Mouse (Mus musculus): ENCODE results near the gene Plcd3. TPM values are rescaled to one million over a fixed set of nuclear protein-coding genes. Genes with fewer than 3 reads are reported as not detected.

Plcd3 gene
- total and polyA plus RNA-seq, 3 experiments, result 13.7 to 22.3 (median 14.0) TPM

DNA sequence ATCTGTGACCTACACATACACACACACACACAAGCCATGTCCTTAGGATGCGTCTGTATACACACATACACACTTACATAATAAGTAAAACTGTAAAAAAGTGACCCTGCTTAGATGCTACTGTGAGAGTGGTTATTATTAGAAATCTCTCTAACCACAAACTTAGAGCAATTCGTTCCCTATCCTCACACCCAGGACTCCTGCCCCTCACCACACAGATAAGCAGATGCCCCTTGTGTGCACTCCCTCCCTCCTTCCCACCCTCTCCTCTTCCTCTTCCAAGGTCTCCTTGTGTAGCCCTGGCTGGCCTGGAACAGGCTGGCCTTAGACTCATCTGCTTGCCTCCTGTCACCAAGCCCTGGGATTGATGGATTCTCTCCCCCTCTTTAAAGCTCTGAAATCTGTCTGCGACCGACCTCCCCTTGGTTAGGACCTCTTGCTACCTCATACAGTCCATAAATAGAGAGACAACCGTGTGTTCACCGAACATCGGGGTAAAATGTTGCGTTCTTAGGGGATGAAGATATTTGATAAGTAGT is 34.6 kb upstream of the Plcd3 start:
- Histone ChIP-seq H3K36me3 (ENCODE audit: control insufficient read depth, insufficient read depth, low read length) (peaks cover 4% of the 10 kb centered on the region), H3K27ac (no peak overlapping the region), H3K4me3 (no peak overlapping the region), H3K4me1 (ENCODE audit: control insufficient read depth, insufficient read depth, low read length) (peaks cover 10% of the 10 kb centered on the region), H3K79me2 (replicated peaks; ENCODE audit: control insufficient read depth, insufficient read depth, low read length) (no peaks in the 10 kb centered on the region), H3K27me3 (ENCODE audit: control insufficient read depth, insufficient read depth, low read length) (no peaks in the 10 kb centered on the region), H3K9ac (ENCODE audit: low read depth, low read length) (no peak overlapping the region)
- intact Hi-C loops (cut with DNase I), result no loop called here
- TF ChIP-seq CTCF (IDR thresholded peaks at IDR 0.05) (no peak), POLR2A (IDR thresholded peaks at IDR 0.05; ENCODE audit: insufficient read depth, low read depth, low read length) (no peak), EP300 (IDR thresholded peaks at IDR 0.05; ENCODE audit: insufficient read depth, low read depth, low read length) (no peak)
- no peak for DNase-seq
- 81% methylated on average over 8 of the region's 8 CpGs for WGBS

DNA sequence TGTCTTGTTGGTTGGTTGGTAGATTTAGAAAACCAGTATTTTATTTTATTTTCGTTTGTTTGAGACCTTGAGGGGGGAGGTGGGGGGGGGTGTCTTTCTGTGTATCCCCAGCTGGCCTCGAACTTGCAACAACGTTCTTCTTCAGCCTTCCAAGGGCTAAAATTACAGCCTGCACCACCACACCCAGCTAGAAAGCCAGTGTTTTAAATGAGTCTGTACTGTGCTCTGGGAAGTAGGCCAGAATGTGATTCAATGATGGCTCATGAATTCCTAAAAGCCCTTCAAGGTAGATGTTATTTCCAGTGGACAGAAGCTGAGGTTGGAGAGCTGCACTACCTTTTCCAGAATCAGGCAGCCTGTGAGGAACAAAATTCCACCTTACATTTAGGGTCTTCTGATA is 32.8 kb upstream of the Plcd3 start:
- Histone ChIP-seq H3K27ac (no peak overlapping the region), H3K9ac (ENCODE audit: low read depth, low read length) (no peak overlapping the region), H3K36me3 (ENCODE audit: control insufficient read depth, insufficient read depth, low read length) (peaks cover 13% of the 10 kb centered on the region), H3K27me3 (ENCODE audit: control insufficient read depth, insufficient read depth, low read length) (no peaks in the 10 kb centered on the region), H3K4me3 (no peak overlapping the region), H3K79me2 (replicated peaks; ENCODE audit: control insufficient read depth, insufficient read depth, low read length) (0 out of 2 replicates have a peak, but pooled peaks cover 2% of the 10 kb centered on the region), H3K4me1 (ENCODE audit: control insufficient read depth, insufficient read depth, low read length) (peaks cover 3% of the 10 kb centered on the region)
- intact Hi-C loops (cut with DNase I), result no loop called here
- TF ChIP-seq POLR2A (IDR thresholded peaks at IDR 0.05; ENCODE audit: insufficient read depth, low read depth, low read length) (no peak), CTCF (IDR thresholded peaks at IDR 0.05) (no peak), EP300 (IDR thresholded peaks at IDR 0.05; ENCODE audit: insufficient read depth, low read depth, low read length) (no peak)
- no peak for DNase-seq
- WGBS, result 49% methylated on average over 3 of the region's 3 CpGs

GRCm38 (mm10) chr11:103133456-103134185 is 32.2 kb upstream of the Plcd3 start:
- peak overlapping the region; percentile 84 for H3K27ac ChIP-seq
- intact Hi-C loops (cut with DNase I), result loop anchor here (1.0 kb wide), 1 partner anchor 26 kb away; no protein-coding TSS in a partner anchor
- no peak for TF ChIP-seq CTCF (IDR thresholded peaks at IDR 0.05)
- no peak for TF ChIP-seq POLR2A (IDR thresholded peaks at IDR 0.05; ENCODE audit: insufficient read depth, low read depth, low read length)
- no peak for TF ChIP-seq EP300 (IDR thresholded peaks at IDR 0.05; ENCODE audit: insufficient read depth, low read depth, low read length)
- WGBS, result 64% methylated on average over 6 of the region's 6 CpGs
- H3K4me3 ChIP-seq, result peak overlapping the region; percentile 2; the same call in 1 of the 2 replicates
- no peaks in the 10 kb centered on the region for H3K27me3 ChIP-seq (ENCODE audit: control insufficient read depth, insufficient read depth, low read length)
- no peak for DNase-seq
- H3K4me1 ChIP-seq (ENCODE audit: control insufficient read depth, insufficient read depth, low read length), result peaks cover 3% of the 10 kb centered on the region
- H3K9ac ChIP-seq (ENCODE audit: low read depth, low read length), result peak overlapping the region; percentile 59
- 0 out of 2 replicates have a peak, but pooled peaks cover 2% of the 10 kb centered on the region for H3K79me2 ChIP-seq (replicated peaks; ENCODE audit: control insufficient read depth, insufficient read depth, low read length)
- peaks cover 13% of the 10 kb centered on the region for H3K36me3 ChIP-seq (ENCODE audit: control insufficient read depth, insufficient read depth, low read length)

- Histone ChIP-seq H3K4me1 (ENCODE audit: control insufficient read depth, insufficient read depth, low read length) (peaks cover 3% of the 10 kb centered on the region), H3K36me3 (ENCODE audit: control insufficient read depth, insufficient read depth, low read length) (peaks cover 13% of the 10 kb centered on the region), H3K4me3 (peak overlapping the region; percentile 100), H3K27ac (peak overlapping the region; percentile 99), H3K79me2 (replicated peaks; ENCODE audit: control insufficient read depth, insufficient read depth, low read length) (0 out of 2 replicates have a peak, but pooled peaks cover 2% of the 10 kb centered on the region), H3K9ac (ENCODE audit: low read depth, low read length) (peak overlapping the region; percentile 100), H3K27me3 (ENCODE audit: control insufficient read depth, insufficient read depth, low read length) (no peaks in the 10 kb centered on the region)
- under 1% methylated on average over 54 of the region's 58 CpGs for WGBS
- intact Hi-C loops (cut with DNase I), result loop anchor here (1.0 kb wide), 2 partner anchors 17 to 26 kb away; partner anchors contain the start of gene Hexim1
- peak; percentile 100 for DNase-seq
- no peak for TF ChIP-seq CTCF (IDR thresholded peaks at IDR 0.05)
- TF ChIP-seq POLR2A (IDR thresholded peaks at IDR 0.05; ENCODE audit: insufficient read depth, low read depth, low read length), result peak; percentile 86
- TF ChIP-seq EP300 (IDR thresholded peaks at IDR 0.05; ENCODE audit: insufficient read depth, low read depth, low read length), result peak; percentile 93
These were observed 31.4 kb upstream of the Plcd3 start for GRCm38 (mm10) chr11:103132576-103133455.

- peak within 1 kb of the TSS; percentile 100 for H3K4me3 ChIP-seq
- TF ChIP-seq POLR2A (IDR thresholded peaks at IDR 0.05; ENCODE audit: insufficient read depth, low read depth, low read length) (peak; percentile 33; the same call in 1 of the 2 replicates), EP300 (IDR thresholded peaks at IDR 0.05; ENCODE audit: insufficient read depth, low read depth, low read length) (no peak)
- peaks cover 3% of the 10 kb centered on the region for H3K4me1 ChIP-seq (ENCODE audit: control insufficient read depth, insufficient read depth, low read length)
- no peaks in the 10 kb centered on the region for H3K27me3 ChIP-seq (ENCODE audit: control insufficient read depth, insufficient read depth, low read length)
- peak within 1 kb of the TSS; percentile 100 for H3K9ac ChIP-seq (ENCODE audit: low read depth, low read length)
- H3K36me3 ChIP-seq (ENCODE audit: control insufficient read depth, insufficient read depth, low read length), result peaks cover 13% of the 10 kb centered on the region
- peak within 1 kb of the TSS; percentile 99 for H3K27ac ChIP-seq
- 0 out of 2 replicates have a peak, but pooled peaks cover 2% of the 10 kb centered on the region for H3K79me2 ChIP-seq (replicated peaks; ENCODE audit: control insufficient read depth, insufficient read depth, low read length)
- intact Hi-C loops (cut with DNase I), result loop anchor here (1.0 kb wide), 1 partner anchor 16 kb away; the partner anchor contains the start of gene Hexim1
- under 1% methylated on average over 39 of the region's 39 CpGs for WGBS
- peak in 1 of 2 experiments; percentile 82 for DNase-seq
These were observed 30.5 kb upstream of the Plcd3 start, which contains the start of gene Hexim2 for GRCm38 (mm10) chr11:103131701-103132575. Gene Hexim2, plus strand, starts transcription at chr11:103132429.
